Mouse (Mus musculus): ENCODE measurements at regions not wholly inside any gene's neighbourhood (a gene's known extent, or its start where the extent isn't known, plus 50 kb on each side); places are given as distances from the start of the nearest gene placed in this dataset.

GRCm38 (mm10) chr14:33864796-33865195, 58.6 kb upstream of the Gdf10 start:
- DNase-seq: no peak

GRCm38 (mm10) chr14:33865746-33866145, 57.6 kb upstream of the Gdf10 start:
- DNase-seq: no peak

DNA sequence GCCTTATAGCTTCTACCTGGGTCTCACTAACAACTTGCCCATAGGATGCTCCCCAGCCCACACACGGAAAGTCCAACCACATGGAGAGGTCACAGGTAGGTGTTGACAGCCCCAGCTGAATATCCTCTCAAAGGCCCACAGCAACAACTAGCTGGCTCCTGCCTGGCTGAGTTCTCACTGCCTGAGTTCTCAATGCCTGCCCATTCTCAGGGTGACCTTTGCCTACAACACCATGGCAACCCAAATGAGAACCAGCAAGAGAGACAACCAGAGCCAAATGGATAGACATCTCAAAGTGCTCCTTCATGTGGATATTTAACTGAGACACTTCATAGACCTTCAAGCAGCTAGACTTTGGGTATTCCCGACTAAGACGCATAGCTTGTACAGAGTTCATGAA, 55.7 kb upstream of the Gdf10 start:
- DNase-seq: no peak

Data from adrenal gland, postnatal 36 days (tissue).